Mouse (Mus musculus) erythroid progenitor cell, adult 5-6 weeks (primary cell): ENCODE results near the gene Dact3. TPM values are rescaled to one million over a fixed set of nuclear protein-coding genes. Genes with fewer than 3 reads are reported as not detected.

Experiments
- ATAC-seq: replicated peaks from 2 replicates; pipeline ENCODE4 v1.8.0; 2016; ENCODE audit warnings: moderate number of reproducible peaks, mild to moderate bottlenecking, moderate TSS enrichment, inconsistent platforms; ENCODE audit not compliant: poor library complexity, low FRiP score, severe bottlenecking
- total RNA-seq, 2 experiments: library from RNA; stranded (forward) in 1 of 2; stranded (reverse) in 1 of 2; fragments of 150-400 nt in 1 of 2; fragments of 186-747, 209-891 nt in 1 of 2; gene quantifications; 2 replicates each; pipeline versions ENCODE4 v1.2.3 to v1.2.4; 2015 to 2017; ENCODE audit warnings: low replicate concordance in 2 of 2

The Dact3 gene
- total RNA-seq, 2 experiments from 2014 or later, result not detected

- no peak for ATAC-seq
Measured at GRCm38 (mm10) chr7:16851636-16852035, 23.5 kb upstream of the Dact3 start.

DNA sequence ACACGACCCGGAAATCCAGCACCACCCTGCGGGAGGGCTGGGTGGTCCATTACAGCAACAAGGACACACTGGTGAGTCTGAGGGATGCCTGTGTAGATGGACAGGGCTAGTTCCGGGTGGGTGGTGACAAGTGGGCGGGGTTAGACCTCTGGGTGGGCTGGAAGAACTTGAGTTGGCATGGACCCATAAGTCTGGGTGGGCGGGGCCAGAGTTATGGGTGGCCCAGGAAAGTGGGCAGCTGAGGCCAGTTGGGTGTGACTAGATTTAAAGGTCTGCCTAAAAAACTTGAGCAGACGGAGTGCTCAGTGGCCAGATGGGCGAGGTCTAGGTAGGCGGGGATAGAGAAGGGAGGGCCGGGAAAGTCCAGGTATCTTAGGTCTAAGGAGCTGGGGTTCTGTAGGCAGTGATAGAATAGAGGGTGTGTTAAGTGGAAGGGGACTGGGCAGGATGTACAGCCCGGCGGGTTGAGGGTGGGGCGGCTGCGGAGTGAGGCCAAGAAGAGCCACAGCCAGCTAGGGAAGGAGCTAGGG is 21.8 kb upstream of the Dact3 start:
- no peak for ATAC-seq

GRCm38 (mm10) chr7:16858336-16858735 is 16.8 kb upstream of the Dact3 start:
- peak; percentile 69 for ATAC-seq

DNA sequence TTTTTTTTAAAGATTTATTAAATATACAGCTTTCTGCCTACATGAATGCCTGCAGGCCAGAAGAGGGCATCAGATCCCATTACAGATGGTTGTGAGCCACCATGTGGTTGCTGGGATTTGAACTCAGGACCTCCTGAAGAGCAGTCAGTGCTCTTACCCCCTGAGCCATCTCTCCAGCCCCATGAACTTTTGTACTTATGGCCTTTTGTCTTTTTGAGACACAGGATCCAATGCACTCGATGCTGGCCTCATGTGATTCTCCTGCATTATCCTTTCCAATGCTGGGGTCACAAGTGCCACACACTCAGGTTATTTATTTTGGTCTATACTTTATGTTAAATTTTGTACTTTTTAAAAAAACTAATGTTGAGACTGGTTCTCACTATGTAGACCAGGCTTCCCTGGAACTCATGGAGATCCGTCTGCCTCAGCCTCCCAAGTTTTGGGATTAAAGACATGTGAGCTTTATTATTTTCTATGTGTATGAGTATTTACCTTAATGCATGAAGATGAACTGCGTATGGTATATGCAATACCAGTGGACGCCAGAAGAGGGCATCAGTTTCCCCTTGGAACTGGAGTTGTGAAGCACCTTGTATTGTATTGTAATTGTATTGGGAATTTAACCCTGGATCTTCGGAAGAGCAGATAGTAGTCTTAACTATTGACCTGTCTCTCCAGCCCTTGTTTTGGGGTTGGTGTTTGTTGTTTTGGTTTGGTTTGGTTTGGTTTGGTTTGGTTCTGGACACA is 15.0 kb upstream of the Dact3 start:
- no peak for ATAC-seq

DNA sequence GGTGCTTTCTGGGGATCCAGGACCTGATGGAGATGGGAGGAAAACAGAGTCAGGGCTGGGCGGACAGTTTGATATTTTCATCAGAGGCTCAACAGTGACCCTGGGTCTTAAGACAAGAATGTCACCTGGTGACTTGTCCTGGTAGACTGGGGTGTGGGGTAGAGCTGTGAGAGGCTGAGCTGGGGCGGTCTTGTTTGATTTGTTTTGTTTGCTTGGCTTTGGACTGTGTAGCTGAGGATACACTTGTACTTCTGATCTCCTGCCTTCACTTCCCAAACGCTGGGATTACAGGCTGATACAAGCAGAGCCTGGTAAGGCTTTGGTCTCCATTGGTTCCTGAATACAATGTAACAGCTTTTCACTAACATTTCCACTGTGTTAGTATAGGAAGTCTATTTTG is 7.6 kb upstream of the Dact3 start:
- ATAC-seq, result no peak

GRCm38 (mm10) chr7:16869497-16869896 is 5.6 kb upstream of the Dact3 start:
- no peak for ATAC-seq

DNA sequence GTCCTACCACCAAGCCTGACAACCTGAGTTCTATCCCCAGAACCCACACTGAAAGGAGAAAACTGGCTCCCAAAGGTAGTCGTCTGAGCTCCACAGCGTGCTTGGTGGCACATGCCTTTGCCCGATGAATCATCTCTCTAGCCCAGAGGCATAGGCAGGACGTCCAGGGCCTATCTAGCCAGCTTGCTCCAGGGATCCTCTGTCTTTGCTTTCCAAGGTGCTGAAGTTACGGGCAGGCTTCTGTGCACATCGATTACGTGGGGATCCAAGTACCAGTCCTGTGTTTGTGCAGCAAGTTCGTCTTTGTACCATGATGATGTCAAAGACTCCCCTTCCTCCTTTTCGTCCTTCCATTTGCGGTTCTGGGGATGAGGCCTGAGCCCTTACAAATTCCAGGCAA is 3.5 kb upstream of the Dact3 start:
- ATAC-seq, result no peak

DNA sequence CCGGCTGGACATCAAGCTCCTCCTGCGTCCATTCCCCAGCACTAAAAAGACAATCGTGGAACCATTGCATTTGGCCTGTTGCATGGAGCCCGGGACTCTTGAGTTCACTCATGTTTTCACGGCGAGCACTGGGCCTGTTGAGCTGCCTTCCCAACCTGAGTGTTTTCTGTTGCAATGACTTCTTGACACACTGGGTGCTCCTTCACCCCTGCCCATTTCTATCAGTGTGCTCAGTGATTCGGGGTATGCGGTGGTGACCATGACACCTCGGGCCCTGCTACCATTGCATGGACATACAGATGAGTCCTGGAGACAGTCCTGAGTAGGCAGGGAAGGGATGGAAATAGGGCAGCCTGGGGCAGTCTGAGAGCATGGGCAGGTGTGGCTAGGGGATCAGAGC is 2.6 kb upstream of the Dact3 start:
- ATAC-seq, result no peak

DNA sequence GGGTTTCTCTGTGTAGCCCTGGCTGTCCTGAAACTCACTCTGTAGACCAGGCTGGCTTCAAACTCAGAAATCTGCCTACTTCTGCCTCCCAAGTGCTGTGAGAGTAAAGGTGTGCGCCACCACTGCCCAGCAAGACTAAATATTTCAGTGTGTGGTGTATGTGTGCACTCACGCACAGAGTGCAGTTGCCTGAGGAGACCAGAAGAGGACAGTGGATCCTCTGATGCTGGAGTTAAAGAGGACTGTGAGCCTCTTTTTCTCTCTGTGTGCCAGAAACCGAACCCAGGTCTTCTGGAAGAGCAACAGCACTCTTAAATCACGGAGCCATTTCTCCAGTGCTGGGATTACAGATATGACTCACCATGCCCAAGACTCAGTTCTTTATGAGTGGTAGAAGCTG is 1.7 kb upstream of the Dact3 start:
- ATAC-seq, result no peak

DNA sequence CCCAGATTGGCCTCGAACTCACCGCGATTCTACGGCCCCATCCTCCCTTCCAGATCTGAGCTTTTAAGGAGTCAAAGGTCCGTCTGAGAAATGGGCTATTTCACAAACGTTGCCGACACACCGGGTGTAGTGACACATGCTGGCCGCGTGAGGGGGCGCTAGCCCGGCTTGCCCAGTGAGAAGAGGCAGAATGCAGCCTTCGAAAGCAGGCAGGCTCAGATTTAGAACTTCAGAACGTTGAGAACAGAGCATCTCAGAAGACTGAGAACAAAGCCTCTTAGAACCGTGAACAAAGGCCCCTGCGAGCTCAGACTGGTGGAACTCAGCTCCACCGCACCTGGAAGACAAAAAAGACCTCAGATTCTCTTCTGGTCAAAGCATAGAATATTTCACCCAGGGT is 927 bp upstream of the Dact3 start:
- peak; percentile 63 for ATAC-seq

DNA sequence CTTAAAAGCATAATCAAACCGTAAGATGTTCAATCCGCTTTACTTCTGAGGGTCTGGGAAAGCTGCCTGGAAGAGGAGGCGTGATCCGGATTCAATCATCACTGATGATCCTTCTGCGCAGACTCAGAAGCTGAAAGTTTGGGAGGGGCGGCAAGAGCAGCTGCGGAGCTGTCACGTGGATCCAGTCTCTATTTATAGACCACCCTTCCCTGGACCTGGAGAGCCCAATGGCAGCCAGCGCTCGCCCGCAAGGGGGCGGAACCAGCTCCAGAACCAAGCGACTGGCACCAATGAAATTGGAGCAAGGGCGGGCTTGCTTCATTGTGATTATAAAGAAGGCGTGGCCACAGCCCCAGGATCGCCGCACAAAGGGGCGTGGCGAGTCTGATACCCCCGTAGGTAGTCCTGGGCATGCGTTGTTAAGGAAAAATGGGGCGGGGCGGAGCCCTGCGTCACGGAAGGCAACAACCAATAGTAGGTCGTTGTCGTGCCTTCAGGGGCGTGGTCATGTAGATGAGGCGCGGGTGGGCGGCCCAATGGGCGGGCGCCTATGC is 284 bp upstream of the Dact3 start:
- ATAC-seq, result peak; percentile 95

GRCm38 (mm10) chr7:16875326-16875725 is 209 bp downstream of the Dact3 start:
- ATAC-seq, result no peak

GRCm38 (mm10) chr7:16876006-16876405 is 889 bp downstream of the Dact3 start:
- ATAC-seq, result no peak

DNA sequence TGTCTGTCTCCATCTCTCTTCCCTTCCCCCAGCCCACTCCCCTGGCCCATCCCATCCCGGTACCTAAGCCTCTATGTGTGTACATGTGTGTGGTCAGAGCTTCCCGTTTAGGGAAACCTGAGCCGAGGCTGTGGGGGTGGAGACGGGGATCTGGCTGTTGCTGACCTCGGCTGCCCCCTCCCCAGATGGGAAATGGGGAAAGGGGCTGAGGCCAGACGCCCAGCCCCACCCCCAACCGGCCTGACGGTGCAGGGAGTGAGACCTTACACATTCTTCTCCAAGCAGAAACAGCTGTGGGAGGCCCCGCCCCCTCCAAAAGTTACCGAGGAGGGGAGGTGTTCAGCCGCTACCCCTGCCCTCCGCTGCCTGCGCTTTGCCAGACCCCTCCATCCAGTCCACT is 1.5 kb downstream of the Dact3 start:
- no peak for ATAC-seq

GRCm38 (mm10) chr7:16877717-16878116 is 2.6 kb downstream of the Dact3 start:
- no peak for ATAC-seq

- ATAC-seq, result no peak
Measured at GRCm38 (mm10) chr7:16879796-16880547, 4.9 kb downstream of the Dact3 start.

DNA sequence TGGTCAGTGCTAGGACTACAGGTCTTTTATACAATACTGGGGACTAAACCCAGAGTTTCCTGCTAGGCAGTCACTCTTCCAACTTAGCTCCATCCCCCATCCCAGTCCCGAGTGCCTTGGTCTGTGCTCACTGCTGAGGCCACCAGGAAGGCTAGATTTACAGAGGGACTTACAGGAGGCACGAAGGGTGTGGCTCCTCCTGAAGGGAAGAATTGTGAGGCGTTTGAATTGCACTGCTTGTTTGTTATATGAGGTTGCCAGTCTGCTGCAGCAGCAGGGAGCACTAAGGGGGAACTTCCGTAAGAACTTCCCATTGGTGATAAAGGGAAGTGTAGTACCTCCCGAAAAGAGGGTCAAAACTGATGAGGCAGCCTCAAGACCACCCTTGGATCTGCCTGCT is 5.5 kb downstream of the Dact3 start:
- ATAC-seq, result no peak

- ATAC-seq, result no peak
Measured at GRCm38 (mm10) chr7:16883162-16883561, 8.0 kb downstream of the Dact3 start.

GRCm38 (mm10) chr7:16884334-16884733 is 9.2 kb downstream of the Dact3 start:
- ATAC-seq, result no peak

GRCm38 (mm10) chr7:16885271-16885776 is 10.2 kb downstream of the Dact3 start:
- no peak for ATAC-seq

GRCm38 (mm10) chr7:16885905-16886304 is 10.8 kb downstream of the Dact3 start:
- ATAC-seq, result no peak
